Mouse (Mus musculus): Measurements from ENCODE around the gene 2700081O15Rik. TPM values are rescaled to one million over a fixed set of nuclear protein-coding genes. Genes with fewer than 3 reads are reported as not detected.

2700081O15Rik gene
- polyA plus RNA-seq, 1 experiment from 2014 or later = 8.3 TPM

Small RNA genes within 50 kb of the gene (microRNA-seq; reads per million reads assigned to microRNA genes)
- 1.0 reads per million for gene Mir6991 (ENCODE audit: borderline number of aligned reads)

Other genes with a start within 250 kb of the 2700081O15Rik start
- gene Otub1, start 211.3 kb upstream of the 2700081O15Rik start, polyA plus RNA-seq (2015; fragmentation: Nextera tagmentation; extraction: Ambion mirVana) = 206 and 214 TPM in 2 replicates
- 822 and 870 TPM in 2 replicates for gene Cox8a, start 200.0 kb upstream of the 2700081O15Rik start, polyA plus RNA-seq (2015; fragmentation: Nextera tagmentation; extraction: Ambion mirVana)
- gene Naa40, start 176.4 kb upstream of the 2700081O15Rik start, polyA plus RNA-seq (2015; fragmentation: Nextera tagmentation; extraction: Ambion mirVana) = 49.8 and 55.4 TPM in 2 replicates
- gene Rcor2, start 150.3 kb upstream of the 2700081O15Rik start, polyA plus RNA-seq (2015; fragmentation: Nextera tagmentation; extraction: Ambion mirVana) = 20.3 and 22.9 TPM in 2 replicates
- gene Mark2, start 75.8 kb upstream of the 2700081O15Rik start, polyA plus RNA-seq (2015; fragmentation: Nextera tagmentation; extraction: Ambion mirVana) = 54.9 and 60.2 TPM in 2 replicates
- gene Spindoc, start 34.6 kb upstream of the 2700081O15Rik start, polyA plus RNA-seq (2015; fragmentation: Nextera tagmentation; extraction: Ambion mirVana) = 30.1 and 36.2 TPM in 2 replicates
- gene Rtn3, start 65.7 kb downstream of the 2700081O15Rik start, polyA plus RNA-seq (2015; fragmentation: Nextera tagmentation; extraction: Ambion mirVana) = 138 and 139 TPM in 2 replicates
- gene Atl3, start 76.4 kb downstream of the 2700081O15Rik start, polyA plus RNA-seq (2015; fragmentation: Nextera tagmentation; extraction: Ambion mirVana) = 12.7 and 13.2 TPM in 2 replicates
- gene Pla2g16, start 139.8 kb downstream of the 2700081O15Rik start, polyA plus RNA-seq (2015; fragmentation: Nextera tagmentation; extraction: Ambion mirVana) = 13.0 and 14.8 TPM in 2 replicates
- 1.4 and 2.3 TPM in 2 replicates for gene Lgals12, start 189.6 kb downstream of the 2700081O15Rik start, polyA plus RNA-seq (2015; fragmentation: Nextera tagmentation; extraction: Ambion mirVana)
- 0.21 and 0.38 TPM in 2 replicates for gene Hrasls5, start 194.9 kb downstream of the 2700081O15Rik start, polyA plus RNA-seq (2015; fragmentation: Nextera tagmentation; extraction: Ambion mirVana)

Data from embryonic facial prominence, embryonic 15.5 days (tissue).